Mouse (Mus musculus): ENCODE measurements at regions not wholly inside any gene's neighbourhood (a gene's known extent, or its start where the extent isn't known, plus 50 kb on each side); places are given as distances from the start of the nearest gene placed in this dataset.

GRCm38 (mm10) chr2:137608506-137608905 lies 492.1 kb upstream of the Jag1 start:
- no peaks in the 10 kb centered on the region for H3K36me3 ChIP-seq
- no peaks in the 10 kb centered on the region for H3K4me1 ChIP-seq (replicated peaks)
- no peaks in the 10 kb centered on the region for H3K9me3 ChIP-seq
- no peak overlapping the region for H3K9ac ChIP-seq
- no peak overlapping the region for H3K4me2 ChIP-seq
- no peak for ATAC-seq (ENCODE audit: low read depth)
- H3K27me3 ChIP-seq: no peaks in the 10 kb centered on the region
- no peak overlapping the region for H3K4me3 ChIP-seq
- no peak overlapping the region for H3K27ac ChIP-seq (replicated peaks)
- WGBS: 77% methylated on average over 6 of the region's 6 CpGs

GRCm38 (mm10) chr2:137598136-137598535 lies 481.7 kb upstream of the Jag1 start:
- no peaks in the 10 kb centered on the region for H3K4me1 ChIP-seq (replicated peaks)
- H3K4me3 ChIP-seq: no peak overlapping the region
- no peaks in the 10 kb centered on the region for H3K9me3 ChIP-seq
- no peak overlapping the region for H3K4me2 ChIP-seq
- WGBS: 91% methylated on average over 7 of the region's 7 CpGs
- ATAC-seq (ENCODE audit: low read depth): no peak
- H3K36me3 ChIP-seq: no peaks in the 10 kb centered on the region
- no peak overlapping the region for H3K9ac ChIP-seq
- H3K27me3 ChIP-seq: no peaks in the 10 kb centered on the region
- H3K27ac ChIP-seq (replicated peaks): no peak overlapping the region

GRCm38 (mm10) chr2:137594509-137594908 lies 478.1 kb upstream of the Jag1 start:
- H3K4me3 ChIP-seq: no peak overlapping the region
- no peak overlapping the region for H3K4me2 ChIP-seq
- no peak overlapping the region for H3K9ac ChIP-seq
- H3K27ac ChIP-seq (replicated peaks): no peak overlapping the region
- no peak for ATAC-seq (ENCODE audit: low read depth)
- H3K36me3 ChIP-seq: no peaks in the 10 kb centered on the region
- no peaks in the 10 kb centered on the region for H3K9me3 ChIP-seq
- H3K4me1 ChIP-seq (replicated peaks): no peaks in the 10 kb centered on the region
- H3K27me3 ChIP-seq: no peaks in the 10 kb centered on the region
- WGBS: 92% methylated on average over 4 of the region's 4 CpGs

- Histone ChIP-seq H3K27ac (replicated peaks) (no peak overlapping the region), H3K9me3 (no peaks in the 10 kb centered on the region), H3K4me3 (no peak overlapping the region), H3K4me2 (no peak overlapping the region), H3K4me1 (replicated peaks) (no peaks in the 10 kb centered on the region), H3K36me3 (no peaks in the 10 kb centered on the region), H3K27me3 (no peaks in the 10 kb centered on the region), H3K9ac (no peak overlapping the region)
- WGBS: 90% methylated on average over 1 of the region's 1 CpGs
- no peak for ATAC-seq (ENCODE audit: low read depth)
Observed at GRCm38 (mm10) chr2:137591551-137591950, 475.1 kb upstream of the Jag1 start.

GRCm38 (mm10) chr2:137581491-137581890 lies 465.0 kb upstream of the Jag1 start:
- ATAC-seq (ENCODE audit: low read depth): no peak
- Histone ChIP-seq H3K27me3 (no peaks in the 10 kb centered on the region), H3K36me3 (no peaks in the 10 kb centered on the region), H3K9ac (no peak overlapping the region), H3K4me2 (no peak overlapping the region), H3K27ac (replicated peaks) (no peak overlapping the region), H3K9me3 (no peaks in the 10 kb centered on the region), H3K4me3 (no peak overlapping the region), H3K4me1 (replicated peaks) (no peaks in the 10 kb centered on the region)
- WGBS: 47% methylated on average over 2 of the region's 2 CpGs

- no peak overlapping the region for H3K9ac ChIP-seq
- H3K27me3 ChIP-seq: no peaks in the 10 kb centered on the region
- H3K4me1 ChIP-seq (replicated peaks): no peaks in the 10 kb centered on the region
- no peak overlapping the region for H3K27ac ChIP-seq (replicated peaks)
- no peak overlapping the region for H3K4me2 ChIP-seq
- ATAC-seq (ENCODE audit: low read depth): no peak
- WGBS: 78% methylated on average over 3 of the region's 3 CpGs
- no peak overlapping the region for H3K4me3 ChIP-seq
- no peaks in the 10 kb centered on the region for H3K9me3 ChIP-seq
- no peaks in the 10 kb centered on the region for H3K36me3 ChIP-seq
Observed at GRCm38 (mm10) chr2:137575750-137576149, 459.3 kb upstream of the Jag1 start.

GRCm38 (mm10) chr2:137574845-137575449 lies 458.5 kb upstream of the Jag1 start:
- WGBS: 59% methylated on average over 4 of the region's 4 CpGs
- no peak for ATAC-seq (ENCODE audit: low read depth)
- no peak overlapping the region for H3K27ac ChIP-seq (replicated peaks)

GRCm38 (mm10) chr2:137571146-137571545 lies 454.7 kb upstream of the Jag1 start:
- H3K4me2 ChIP-seq: no peak overlapping the region
- ATAC-seq (ENCODE audit: low read depth): no peak
- no peaks in the 10 kb centered on the region for H3K36me3 ChIP-seq
- WGBS: 91% methylated on average over 1 of the region's 1 CpGs
- H3K4me1 ChIP-seq (replicated peaks): no peaks in the 10 kb centered on the region
- H3K9ac ChIP-seq: no peak overlapping the region
- H3K27ac ChIP-seq (replicated peaks): no peak overlapping the region
- H3K4me3 ChIP-seq: no peak overlapping the region
- H3K9me3 ChIP-seq: no peaks in the 10 kb centered on the region
- no peaks in the 10 kb centered on the region for H3K27me3 ChIP-seq

More at GRCm38 (mm10) chr2:137574845-137575449, 458.5 kb upstream of the Jag1 start:
- Histone ChIP-seq H3K27me3 (no peaks in the 10 kb centered on the region), H3K9me3 (no peaks in the 10 kb centered on the region), H3K36me3 (no peaks in the 10 kb centered on the region), H3K9ac (no peak overlapping the region), H3K4me1 (replicated peaks) (no peaks in the 10 kb centered on the region), H3K4me2 (no peak overlapping the region), H3K4me3 (no peak overlapping the region)

- Histone ChIP-seq H3K36me3 (no peaks in the 10 kb centered on the region), H3K4me1 (replicated peaks) (no peaks in the 10 kb centered on the region), H3K9me3 (no peaks in the 10 kb centered on the region), H3K27me3 (no peaks in the 10 kb centered on the region), H3K27ac (replicated peaks) (no peak overlapping the region), H3K9ac (no peak overlapping the region), H3K4me2 (no peak overlapping the region), H3K4me3 (no peak overlapping the region)
- ATAC-seq (ENCODE audit: low read depth): no peak
- 96% methylated on average over 3 of the region's 3 CpGs for WGBS
Observed at GRCm38 (mm10) chr2:137566619-137567018, 450.2 kb upstream of the Jag1 start.

GRCm38 (mm10) chr2:137564064-137564624 lies 447.7 kb upstream of the Jag1 start:
- no peak overlapping the region for H3K27ac ChIP-seq (replicated peaks)
- no peak for ATAC-seq (ENCODE audit: low read depth)
- H3K4me1 ChIP-seq (replicated peaks): peaks cover 6% of the 10 kb centered on the region; the same call in 1 of the 2 replicates
- H3K4me3 ChIP-seq: no peak overlapping the region
- WGBS: 81% methylated on average over 5 of the region's 5 CpGs
- no peaks in the 10 kb centered on the region for H3K27me3 ChIP-seq
- no peaks in the 10 kb centered on the region for H3K9me3 ChIP-seq
- H3K4me2 ChIP-seq: no peak overlapping the region
- H3K36me3 ChIP-seq: no peaks in the 10 kb centered on the region
- H3K9ac ChIP-seq: no peak overlapping the region

- H3K4me2 ChIP-seq: no peak overlapping the region
- WGBS: 44% methylated on average over 4 of the region's 4 CpGs
- ATAC-seq (ENCODE audit: low read depth): no peak
- H3K9me3 ChIP-seq: no peaks in the 10 kb centered on the region
- no peak overlapping the region for H3K27ac ChIP-seq (replicated peaks)
- H3K4me1 ChIP-seq (replicated peaks): peaks cover 6% of the 10 kb centered on the region; the same call in 1 of the 2 replicates
- H3K4me3 ChIP-seq: no peak overlapping the region
- no peak overlapping the region for H3K9ac ChIP-seq
- no peaks in the 10 kb centered on the region for H3K36me3 ChIP-seq
- no peaks in the 10 kb centered on the region for H3K27me3 ChIP-seq
Observed at GRCm38 (mm10) chr2:137560366-137560765, 443.9 kb upstream of the Jag1 start.

- no peak for ATAC-seq (ENCODE audit: low read depth)
- Histone ChIP-seq H3K9ac (no peak overlapping the region), H3K9me3 (no peaks in the 10 kb centered on the region), H3K27me3 (no peaks in the 10 kb centered on the region), H3K4me1 (replicated peaks) (no peaks in the 10 kb centered on the region), H3K4me3 (no peak overlapping the region), H3K27ac (replicated peaks) (no peak overlapping the region), H3K36me3 (no peaks in the 10 kb centered on the region), H3K4me2 (no peak overlapping the region)
- 94% methylated on average over 2 of the region's 2 CpGs for WGBS
Observed at GRCm38 (mm10) chr2:137553871-137554270, 437.4 kb upstream of the Jag1 start.

- 68% methylated on average over 2 of the region's 2 CpGs for WGBS
- ATAC-seq (ENCODE audit: low read depth): no peak
- H3K4me2 ChIP-seq: no peak overlapping the region
- no peaks in the 10 kb centered on the region for H3K4me1 ChIP-seq (replicated peaks)
- no peaks in the 10 kb centered on the region for H3K36me3 ChIP-seq
- no peaks in the 10 kb centered on the region for H3K27me3 ChIP-seq
- H3K27ac ChIP-seq (replicated peaks): no peak overlapping the region
- no peaks in the 10 kb centered on the region for H3K9me3 ChIP-seq
- H3K9ac ChIP-seq: no peak overlapping the region
- H3K4me3 ChIP-seq: no peak overlapping the region
Observed at GRCm38 (mm10) chr2:137536581-137536980, 420.1 kb upstream of the Jag1 start.
